Mouse (Mus musculus): ENCODE data around the gene 1700086D15Rik. TPM values are rescaled to one million over a fixed set of nuclear protein-coding genes. Genes with fewer than 3 reads are reported as not detected.
A peak's percentile ranks its signal among the peaks of the same experiment; 100 is the strongest.

1700086D15Rik gene
- total and polyA plus RNA-seq, 2 experiments from 2014 or later: 0.33 to 0.71 TPM

DNA sequence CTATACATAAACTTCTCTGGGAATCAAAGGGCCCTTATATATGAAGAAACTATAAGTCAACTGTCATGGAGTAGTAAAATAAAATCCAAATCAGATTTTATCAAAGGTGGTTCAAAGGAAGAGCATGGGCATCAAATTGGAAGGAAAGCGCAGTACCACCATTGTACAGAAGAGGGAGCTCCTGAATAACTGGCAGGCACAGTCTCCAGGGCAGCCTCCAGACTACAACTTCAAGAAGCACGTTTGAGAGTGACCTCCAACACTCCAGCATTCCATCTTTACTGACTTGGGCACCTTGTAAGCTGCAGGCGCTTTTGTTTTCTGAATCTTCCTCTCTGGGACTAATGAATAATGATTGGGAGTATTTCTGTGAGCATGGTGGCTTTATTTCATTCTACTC lies 37.6 kb upstream of the 1700086D15Rik start:
- WGBS: 5% methylated on average over 3 of the region's 3 CpGs
- no peak overlapping the region for H3K27ac ChIP-seq (ENCODE audit: low read depth, low read length)
- no peak overlapping the region for H3K9ac ChIP-seq
- ATAC-seq: peak; percentile 56; the same call in 1 of the 2 replicates
- no peaks in the 10 kb centered on the region for H3K4me1 ChIP-seq (ENCODE audit: insufficient read depth)
- no peaks in the 10 kb centered on the region for H3K9me3 ChIP-seq (ENCODE audit: low read length)
- no peak overlapping the region for H3K4me2 ChIP-seq (ENCODE audit: low read depth)
- no peak overlapping the region for H3K4me3 ChIP-seq (ENCODE audit: low read depth, low read length)
- TF ChIP-seq CTCF (IDR thresholded peaks at IDR 0.05; ENCODE audit: low read depth): peak; percentile 95
- H3K27me3 ChIP-seq (ENCODE audit: insufficient read depth, low read length): no peaks in the 10 kb centered on the region
- H3K36me3 ChIP-seq (ENCODE audit: insufficient read depth): no peaks in the 10 kb centered on the region
- peak; percentile 86 for DNase-seq

DNA sequence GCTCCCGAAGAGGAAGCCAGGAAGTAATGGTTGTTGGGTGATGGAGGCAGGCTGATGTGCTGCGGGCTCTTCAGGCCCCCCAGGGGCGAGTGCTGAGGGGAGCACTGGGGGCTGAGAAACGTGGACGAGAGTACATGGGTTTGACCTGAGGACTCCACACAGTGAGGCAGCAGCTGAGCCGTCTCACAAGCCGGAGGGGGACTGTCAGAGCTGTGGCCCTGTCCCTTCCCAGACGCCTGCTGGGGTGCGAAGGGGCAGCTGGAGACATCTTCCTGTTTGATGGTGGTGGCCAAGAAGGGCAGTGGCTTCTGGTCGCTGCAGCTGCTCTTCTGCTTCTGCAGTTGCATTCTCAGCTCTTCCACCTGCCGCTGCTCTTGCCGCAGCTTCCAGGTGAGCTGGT lies 27.3 kb upstream of the 1700086D15Rik start:
- H3K9ac ChIP-seq: no peak overlapping the region
- H3K9me3 ChIP-seq (ENCODE audit: low read length): no peaks in the 10 kb centered on the region
- DNase-seq (no peak), ATAC-seq (no peak)
- H3K27ac ChIP-seq (ENCODE audit: low read depth, low read length): no peak overlapping the region
- H3K4me2 ChIP-seq (ENCODE audit: low read depth): no peak overlapping the region
- H3K36me3 ChIP-seq (ENCODE audit: insufficient read depth): no peaks in the 10 kb centered on the region
- no peaks in the 10 kb centered on the region for H3K4me1 ChIP-seq (ENCODE audit: insufficient read depth)
- no peak for TF ChIP-seq CTCF (IDR thresholded peaks at IDR 0.05; ENCODE audit: low read depth)
- no peak overlapping the region for H3K4me3 ChIP-seq (ENCODE audit: low read depth, low read length)
- no peaks in the 10 kb centered on the region for H3K27me3 ChIP-seq (ENCODE audit: insufficient read depth, low read length)
- WGBS: 84% methylated on average over 12 of the region's 12 CpGs

DNA sequence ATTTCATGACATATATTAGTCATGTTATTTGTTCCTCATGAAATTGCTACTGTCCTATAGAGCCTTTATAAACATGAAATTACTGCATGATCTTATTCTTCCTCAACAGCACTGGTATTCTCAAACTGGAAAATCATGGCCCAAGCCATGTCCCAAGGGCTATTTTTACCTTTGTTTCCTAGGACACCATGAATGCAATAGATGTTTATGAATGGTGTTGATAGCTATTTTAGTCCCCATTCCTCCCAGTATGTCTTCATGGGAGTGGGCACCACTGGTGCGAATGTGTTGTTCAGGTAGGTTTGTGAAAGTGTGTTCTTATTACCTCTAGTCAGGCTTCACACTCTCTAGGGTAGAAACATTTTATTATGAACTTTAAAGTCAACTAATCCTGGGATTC lies 25.4 kb upstream of the 1700086D15Rik start:
- TF ChIP-seq CTCF (IDR thresholded peaks at IDR 0.05; ENCODE audit: low read depth): no peak

DNA sequence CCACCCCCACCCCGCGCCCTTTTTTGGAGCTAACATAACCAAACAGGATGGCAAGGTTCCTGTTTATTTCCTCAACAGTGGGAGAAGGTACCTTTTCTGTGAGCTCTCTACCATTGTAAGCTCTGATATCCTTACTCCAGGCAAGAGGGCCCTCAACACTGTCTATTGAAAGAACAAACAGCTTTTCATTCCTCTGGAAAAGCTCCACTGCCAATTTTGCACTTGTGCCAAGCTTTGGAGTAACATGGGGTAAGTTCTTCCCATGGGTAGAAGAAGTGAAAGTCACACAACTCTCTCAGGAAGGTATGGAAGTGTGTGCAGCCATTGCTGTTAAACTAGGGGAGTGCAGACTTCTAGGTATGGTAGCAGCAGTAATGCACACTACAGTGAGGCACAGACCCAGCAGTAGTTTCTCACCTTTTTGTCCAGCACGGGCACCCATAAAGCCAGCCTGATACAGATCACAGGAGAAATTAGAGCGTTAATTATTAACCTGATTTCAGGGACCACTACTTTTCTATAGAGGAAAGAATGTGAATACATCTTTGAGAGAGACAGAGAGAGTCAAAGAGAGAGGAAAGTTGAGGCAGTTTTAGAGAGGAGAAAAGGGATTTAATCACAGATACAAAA lies 10.5 kb upstream of the 1700086D15Rik start:
- H3K4me1 ChIP-seq (ENCODE audit: insufficient read depth): no peaks in the 10 kb centered on the region
- no peak for TF ChIP-seq CTCF (IDR thresholded peaks at IDR 0.05; ENCODE audit: low read depth)
- DNase-seq (no peak), ATAC-seq (no peak)
- no peak overlapping the region for H3K4me3 ChIP-seq (ENCODE audit: low read depth, low read length)
- no peak overlapping the region for H3K27ac ChIP-seq (ENCODE audit: low read depth, low read length)
- H3K36me3 ChIP-seq (ENCODE audit: insufficient read depth): no peaks in the 10 kb centered on the region
- no peaks in the 10 kb centered on the region for H3K9me3 ChIP-seq (ENCODE audit: low read length)
- WGBS: 92% methylated on average over 4 of the region's 4 CpGs
- H3K4me2 ChIP-seq (ENCODE audit: low read depth): no peak overlapping the region
- H3K27me3 ChIP-seq (ENCODE audit: insufficient read depth, low read length): no peaks in the 10 kb centered on the region
- no peak overlapping the region for H3K9ac ChIP-seq

More for the DNA sequence above, 25.4 kb upstream of the 1700086D15Rik start:
- Histone ChIP-seq H3K4me3 (ENCODE audit: low read depth, low read length) (no peak overlapping the region), H3K4me2 (ENCODE audit: low read depth) (no peak overlapping the region), H3K36me3 (ENCODE audit: insufficient read depth) (no peaks in the 10 kb centered on the region), H3K27me3 (ENCODE audit: insufficient read depth, low read length) (no peaks in the 10 kb centered on the region), H3K9ac (no peak overlapping the region), H3K4me1 (ENCODE audit: insufficient read depth) (no peaks in the 10 kb centered on the region), H3K9me3 (ENCODE audit: low read length) (no peaks in the 10 kb centered on the region), H3K27ac (ENCODE audit: low read depth, low read length) (no peak overlapping the region)
- DNase-seq (no peak), ATAC-seq (no peak)
- 93% methylated on average over 1 of the region's 1 CpGs for WGBS

DNA sequence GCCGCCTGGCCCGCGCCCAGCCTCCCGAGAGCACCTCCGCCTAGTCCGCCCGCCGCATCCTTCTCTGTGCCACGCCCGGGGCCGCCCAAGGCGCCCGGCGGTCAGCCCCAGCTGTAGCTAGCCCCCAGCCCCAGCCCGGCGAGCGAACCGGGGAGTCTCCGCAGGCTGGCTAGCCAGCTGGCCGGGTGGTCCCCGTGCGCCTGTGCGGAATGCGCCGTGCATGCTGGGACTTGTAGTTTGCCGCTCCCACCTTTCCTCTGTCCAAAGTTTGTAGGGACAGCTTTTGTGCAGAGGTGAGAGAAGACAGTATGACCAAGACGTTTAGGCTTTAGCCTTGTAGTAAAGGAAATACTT lies 3.1 kb upstream of the 1700086D15Rik start, which contains the start of gene Arhgap44:
Arhgap44 (minus strand) TSS at position 195 of the 354 bp plus-strand sequence.
- H3K9me3 ChIP-seq (ENCODE audit: low read length): no peaks in the 10 kb centered on the region
- H3K4me2 ChIP-seq (ENCODE audit: low read depth): peak within 1 kb of the TSS; percentile 94
- peak within 1 kb of the TSS; percentile 81 for H3K27ac ChIP-seq (ENCODE audit: low read depth, low read length)
- ATAC-seq (peak; percentile 97), DNase-seq (peak; percentile 80)
- 3% methylated on average over 26 of the region's 27 CpGs for WGBS
- H3K27me3 ChIP-seq (ENCODE audit: insufficient read depth, low read length): no peaks in the 10 kb centered on the region
- no peaks in the 10 kb centered on the region for H3K36me3 ChIP-seq (ENCODE audit: insufficient read depth)
- no peak for TF ChIP-seq CTCF (IDR thresholded peaks at IDR 0.05; ENCODE audit: low read depth)
- peak within 1 kb of the TSS; percentile 77 for H3K4me3 ChIP-seq (ENCODE audit: low read depth, low read length)
- H3K9ac ChIP-seq: peak within 1 kb of the TSS; percentile 80
- H3K4me1 ChIP-seq (ENCODE audit: insufficient read depth): no peaks in the 10 kb centered on the region

DNA sequence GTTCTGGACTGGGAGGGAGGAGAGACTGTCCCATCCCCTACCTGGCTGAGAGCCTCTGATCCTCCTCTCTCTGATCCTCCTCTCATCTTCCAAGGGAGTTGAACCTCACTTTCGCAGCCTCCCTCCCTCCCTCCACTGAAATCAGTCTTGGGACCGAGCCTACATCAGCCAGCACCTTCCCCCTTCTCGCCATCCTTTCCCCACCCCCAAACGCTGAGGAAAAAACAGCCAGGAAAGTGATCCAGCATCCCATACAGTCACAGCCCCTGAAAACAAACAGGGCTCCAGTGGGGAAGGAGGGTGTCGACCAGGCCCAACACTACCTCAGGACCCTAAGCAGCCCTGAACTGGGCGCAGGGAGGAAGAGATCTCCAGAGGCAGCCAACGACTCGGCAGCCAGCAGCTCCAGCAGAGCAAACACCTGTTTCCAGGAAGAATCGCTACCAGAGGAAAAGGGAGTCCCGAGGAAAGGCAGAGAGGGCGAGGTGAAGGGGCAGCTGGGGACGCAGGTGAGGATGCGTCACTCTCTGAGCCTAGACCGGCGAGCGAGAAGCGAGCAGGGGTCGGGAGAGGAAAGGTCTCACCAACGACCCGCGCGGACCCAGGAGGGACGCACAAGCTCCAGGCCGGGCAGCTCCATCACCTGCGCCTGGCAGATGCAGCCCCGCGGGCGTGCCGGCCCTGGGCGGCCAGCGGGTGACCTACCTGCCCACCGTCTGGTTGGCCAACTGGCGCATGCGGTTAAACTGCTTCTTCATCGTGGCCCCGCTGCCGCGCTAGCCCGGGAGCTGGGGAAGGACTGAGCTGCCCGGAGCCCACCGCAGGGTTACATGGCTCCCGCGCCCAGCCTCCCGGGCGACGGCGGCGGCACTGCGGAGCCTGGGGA lies 2.4 kb upstream of the 1700086D15Rik start:
- DNase-seq: peak; percentile 19
- peak overlapping the region; percentile 94 for H3K4me2 ChIP-seq (ENCODE audit: low read depth)
- peak overlapping the region; percentile 77 for H3K4me3 ChIP-seq (ENCODE audit: low read depth, low read length)
- ATAC-seq: peak; percentile 82
- H3K36me3 ChIP-seq (ENCODE audit: insufficient read depth): no peaks in the 10 kb centered on the region
- H3K27me3 ChIP-seq (ENCODE audit: insufficient read depth, low read length): no peaks in the 10 kb centered on the region
- 3% methylated on average over 49 of the region's 49 CpGs for WGBS
- no peaks in the 10 kb centered on the region for H3K9me3 ChIP-seq (ENCODE audit: low read length)
- peak overlapping the region; percentile 80 for H3K9ac ChIP-seq
- H3K27ac ChIP-seq (ENCODE audit: low read depth, low read length): peak overlapping the region; percentile 81
- H3K4me1 ChIP-seq (ENCODE audit: insufficient read depth): peaks cover 3% of the 10 kb centered on the region; the same call in 1 of the 2 replicates
- no peak for TF ChIP-seq CTCF (IDR thresholded peaks at IDR 0.05; ENCODE audit: low read depth)

Data from forebrain, postnatal 0 days (tissue).